Mouse (Mus musculus) kidney, adult 2 months (tissue): ENCODE results near the gene Btnl9. TPM values are rescaled to one million over a fixed set of nuclear protein-coding genes. Genes with fewer than 3 reads are reported as not detected.

Experiments used
- DNase-seq: peaks from one replicate; pipeline ENCODE4 v3.0.0; 2021
- H3K27ac ChIP-seq: fragments of 200-500 bp; 2 replicates; pipeline ENCODE4 v1.5.1; 2012; ENCODE audit warnings: low read depth, low read length, control low read depth, inconsistent platforms; ENCODE audit not compliant: insufficient read depth
- H3K27me3 ChIP-seq: fragments of 200-500 bp; replicated peaks from 2 replicates; pipeline ENCODE4 v1.6.1; 2012; ENCODE audit warnings: mild to moderate bottlenecking, moderate library complexity, low read length, inconsistent platforms; ENCODE audit not compliant: control insufficient read depth, insufficient read depth
- H3K36me3 ChIP-seq: fragments of 200-500 bp; 2 replicates; pipeline ENCODE4 v1.6.1; 2012; ENCODE audit warnings: mild to moderate bottlenecking, moderate library complexity, low read length, inconsistent platforms; ENCODE audit not compliant: control insufficient read depth, insufficient read depth
- H3K4me1 ChIP-seq: fragments of 200-500 bp; 2 replicates; pipeline ENCODE4 v1.6.1; 2011; ENCODE audit warnings: low read length; ENCODE audit not compliant: control insufficient read depth, insufficient read depth
- H3K4me3 ChIP-seq: fragments of 200-500 bp; 2 replicates; pipeline ENCODE4 v1.5.1; 2011; ENCODE audit warnings: mild to moderate bottlenecking, low read depth, low read length, control low read depth; ENCODE audit not compliant: insufficient read depth
- CTCF ChIP-seq: fragments of 200-500 bp; conservative IDR thresholded peaks from 2 replicates; pipeline ENCODE4 v1.5.1; 2011; ENCODE audit warnings: low read depth, mild to moderate bottlenecking, control low read depth, low read length, moderate library complexity, mixed read lengths; ENCODE audit not compliant: insufficient read depth, insufficient read length
- POLR2A ChIP-seq: fragments of 200-500 bp; IDR thresholded peaks from one replicate; pipeline ENCODE4 v1.6.1; 2011; ENCODE audit warnings: low read depth, low read length, control low read depth
- WGBS: fragments of 180-500 bp; shearing (Covaris S2); methylation state at CpG from one replicate; pipeline ENCODE4 v1.1.7; 2018; 5-methylcytosine and 5-hydroxymethylcytosine counted together
- polyA plus RNA-seq: library from polyadenylated mRNA; depleted of rRNA; stranded (reverse); fragments of >200 nt; gene quantifications from 2 replicates; pipeline ENCODE4 v1.2.3, GENCODE M21; 2012

The Btnl9 gene
- polyA plus RNA-seq, 1 experiment, result 6.4 TPM

DNA sequence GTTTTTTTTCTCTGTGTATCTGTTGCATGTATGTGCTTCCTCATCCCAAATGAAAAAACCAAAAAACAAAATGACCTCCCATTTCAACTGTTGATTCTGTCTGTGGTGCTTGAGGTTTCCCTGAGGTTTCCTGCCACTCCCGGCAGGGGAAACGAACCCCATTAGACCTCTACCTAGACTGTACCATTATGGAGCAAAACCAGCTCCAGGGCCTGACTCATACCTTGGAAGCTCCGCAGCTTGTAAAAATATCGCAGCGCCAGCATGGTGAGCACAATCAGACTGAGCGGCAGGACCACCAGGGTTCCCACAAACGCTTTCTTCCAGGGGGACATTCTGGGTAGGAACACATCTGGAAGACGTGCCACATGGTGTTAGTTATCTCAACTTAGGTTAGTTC is 11.6 kb downstream of the Btnl9 start:
- WGBS, result 90% methylated on average over 8 of the region's 8 CpGs
- no peak for TF ChIP-seq CTCF
- no peak for TF ChIP-seq POLR2A
- no peak overlapping the region for H3K4me3 ChIP-seq
- no peak for DNase-seq
- H3K27ac ChIP-seq, result no peak overlapping the region
- H3K4me1 ChIP-seq, result no peaks in the 10 kb centered on the region
- H3K36me3 ChIP-seq, result no peaks in the 10 kb centered on the region
- H3K27me3 ChIP-seq, result no peaks in the 10 kb centered on the region

DNA sequence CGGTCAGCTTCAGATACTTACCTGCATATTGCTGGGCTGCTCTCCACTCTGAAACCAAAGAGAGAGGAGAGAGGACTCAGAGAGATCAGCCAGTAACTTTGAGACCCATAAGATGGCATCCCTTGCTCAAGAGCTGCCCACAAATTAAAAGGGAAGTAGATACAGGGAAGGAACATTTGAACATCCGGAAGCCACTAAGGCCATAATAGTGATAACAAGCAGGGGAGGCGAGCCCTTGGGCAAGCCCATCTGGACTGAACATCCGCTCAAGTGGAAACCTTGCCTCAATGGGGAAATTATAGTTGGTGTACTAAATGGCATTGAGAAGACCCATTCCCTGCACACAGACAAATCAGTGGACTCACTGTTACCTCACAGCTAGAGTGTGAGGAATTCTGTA is 16.4 kb downstream of the Btnl9 start:
- WGBS, result 90% methylated on average over 4 of the region's 4 CpGs
- TF ChIP-seq POLR2A (no peak), CTCF (no peak)
- no peaks in the 10 kb centered on the region for H3K36me3 ChIP-seq

DNA sequence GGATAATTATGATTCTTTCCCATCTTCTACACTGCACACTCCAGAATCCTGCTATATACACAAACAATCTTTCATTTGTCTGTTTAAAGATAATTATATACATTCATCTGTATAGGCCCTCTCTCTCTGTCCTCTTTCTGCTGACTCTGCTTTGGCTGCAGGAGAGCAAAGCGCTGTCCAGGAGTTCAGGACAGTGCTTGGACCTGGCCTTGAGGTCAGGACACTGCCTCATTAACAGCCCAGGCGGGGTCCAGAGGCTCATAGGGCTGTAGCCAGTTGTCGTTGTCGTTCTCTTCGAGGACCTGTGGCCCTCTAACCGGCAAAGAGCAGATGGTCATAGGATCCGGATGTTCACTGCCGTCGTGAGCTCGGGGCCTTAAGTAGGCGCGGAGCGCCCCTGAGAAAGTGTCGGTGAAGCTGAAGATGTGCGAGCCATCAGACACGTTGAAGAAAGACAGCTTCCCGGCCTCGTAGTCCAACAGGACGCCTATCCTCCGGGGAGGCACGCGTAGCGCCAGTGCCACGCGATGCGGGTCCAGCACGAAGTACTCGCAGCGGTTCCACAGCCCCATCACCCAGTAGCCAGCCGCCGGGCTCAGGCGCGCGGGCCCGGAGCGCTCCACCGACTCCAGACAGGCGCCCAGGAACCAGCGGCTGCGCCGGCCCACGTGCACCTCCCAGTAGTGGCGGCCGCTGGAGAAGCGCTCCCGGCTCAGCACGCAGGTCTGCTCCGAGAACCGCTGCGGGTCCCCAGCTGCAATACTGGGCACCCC is 17.9 kb downstream of the Btnl9 start:
- DNase-seq, result no peak
- Histone ChIP-seq H3K4me1 (peaks cover 5% of the 10 kb centered on the region), H3K27ac (no peak overlapping the region), H3K36me3 (no peaks in the 10 kb centered on the region), H3K27me3 (no peaks in the 10 kb centered on the region), H3K4me3 (peak overlapping the region; percentile 20; the same call in 1 of the 2 replicates)
- TF ChIP-seq CTCF, result no peak
- no peak for TF ChIP-seq POLR2A
- 16% methylated on average over 50 of the region's 50 CpGs for WGBS

More for the DNA sequence above, 16.4 kb downstream of the Btnl9 start:
- H3K4me1 ChIP-seq, result peaks cover 5% of the 10 kb centered on the region
- no peak overlapping the region for H3K4me3 ChIP-seq
- no peaks in the 10 kb centered on the region for H3K27me3 ChIP-seq
- H3K27ac ChIP-seq, result no peak overlapping the region
- DNase-seq, result no peak

DNA sequence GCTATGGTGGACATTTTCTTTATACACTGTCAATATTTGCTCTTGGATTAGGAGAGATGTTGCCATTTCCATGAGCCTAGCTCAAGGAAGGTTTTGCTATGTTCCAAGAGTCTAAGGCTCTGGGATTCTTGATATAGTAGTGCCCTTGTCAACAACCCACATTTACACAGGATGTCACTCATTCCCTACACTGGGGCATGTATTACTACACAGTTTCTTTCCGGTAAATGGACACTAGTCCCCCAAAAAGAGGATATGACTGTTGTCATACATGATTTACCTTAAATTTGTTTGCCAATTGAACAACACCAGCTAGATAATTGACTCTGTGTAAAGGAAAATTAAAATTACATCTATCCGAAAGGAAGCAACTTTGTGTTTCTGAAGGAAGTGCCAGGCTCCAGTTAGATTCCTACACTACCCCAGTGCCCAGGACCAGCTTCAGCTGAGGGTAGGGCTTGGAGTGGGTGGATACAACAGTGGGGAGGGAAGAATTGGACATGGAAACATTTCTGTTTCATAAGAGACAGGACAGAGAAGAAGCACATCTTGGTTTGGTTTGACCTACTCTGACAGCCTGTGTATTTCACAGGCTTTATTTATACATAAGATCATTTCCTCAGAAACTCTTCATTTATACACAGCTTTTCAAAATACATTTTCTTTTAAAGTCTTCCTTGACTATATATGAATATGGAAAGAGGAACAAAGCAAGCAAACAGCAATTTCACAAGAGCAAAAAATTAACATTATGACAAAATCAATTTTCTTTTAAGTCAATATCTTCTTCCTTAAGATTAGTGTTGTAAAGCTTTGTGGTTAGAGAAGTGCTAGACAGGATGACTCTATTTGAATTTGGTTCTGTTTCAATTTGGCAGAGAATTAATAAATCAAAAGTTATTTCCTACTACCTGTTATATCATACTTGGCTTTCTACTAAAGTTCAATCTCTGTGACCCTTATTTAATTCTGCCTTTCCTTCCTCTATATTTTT is 29.8 kb downstream of the Btnl9 start:
- 78% methylated on average over 2 of the region's 2 CpGs for WGBS
- H3K27ac ChIP-seq, result no peak overlapping the region
- H3K27me3 ChIP-seq, result no peaks in the 10 kb centered on the region

DNA sequence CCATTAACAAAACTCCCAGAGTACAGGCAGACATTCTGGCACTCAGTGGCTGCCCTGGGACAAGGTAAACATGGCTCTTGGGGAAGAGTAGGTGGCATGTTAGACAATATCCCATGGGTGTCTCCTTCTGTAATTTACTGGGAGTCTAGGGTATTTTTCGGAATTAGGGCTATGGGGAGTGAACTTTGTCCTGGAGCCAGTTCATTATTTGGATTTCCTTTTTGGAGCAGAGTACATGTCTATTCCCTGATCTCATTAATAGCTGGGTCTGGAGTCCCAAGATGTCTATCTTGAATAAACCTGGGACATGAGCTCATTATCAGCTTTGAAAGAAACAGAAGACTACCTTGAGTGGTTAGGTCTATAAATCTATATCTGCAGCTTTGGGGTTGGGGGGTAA is 32.9 kb downstream of the Btnl9 start, which contains the start of gene Olfr1394:
TSS of gene Olfr1394 (plus strand) at position 301 of the 400 bp plus-strand sequence.
- Histone ChIP-seq H3K27me3 (no peaks in the 10 kb centered on the region), H3K36me3 (no peaks in the 10 kb centered on the region), H3K4me3 (no peak within 1 kb of the TSS), H3K27ac (no peak within 1 kb of the TSS), H3K4me1 (no peaks in the 10 kb centered on the region)
- 63% methylated on average over 1 of the region's 1 CpGs for WGBS
- peak; percentile 29 for DNase-seq
- no peak for TF ChIP-seq POLR2A
- TF ChIP-seq CTCF, result no peak

More for the DNA sequence above, 29.8 kb downstream of the Btnl9 start:
- no peak overlapping the region for H3K4me3 ChIP-seq
- H3K36me3 ChIP-seq, result no peaks in the 10 kb centered on the region
- no peak for DNase-seq
- H3K4me1 ChIP-seq, result no peaks in the 10 kb centered on the region
- no peak for TF ChIP-seq CTCF
- TF ChIP-seq POLR2A, result no peak

DNA sequence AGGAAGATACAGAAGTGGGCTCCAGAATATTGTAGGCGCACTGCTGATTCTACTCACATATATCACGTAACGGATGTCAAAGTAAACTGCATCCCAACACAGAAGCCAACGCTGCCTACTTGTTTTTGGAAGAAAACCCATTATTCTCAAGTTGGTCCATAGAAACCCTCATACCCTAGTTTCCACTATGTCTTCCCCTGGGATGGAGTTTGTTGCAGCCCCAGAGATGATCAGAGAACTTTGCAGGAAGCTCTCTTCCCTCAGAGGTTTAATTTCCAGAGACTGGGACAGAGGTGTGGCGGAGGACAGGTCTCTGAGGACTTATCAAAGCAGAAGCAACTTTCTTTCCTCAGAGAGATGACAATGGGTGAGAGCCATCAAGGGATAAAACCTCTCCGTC is 45.0 kb downstream of the Btnl9 start, which contains the start of gene Olfr1395:
TSS of gene Olfr1395 (plus strand) at position 301 of the 400 bp plus-strand sequence.
- no peaks in the 10 kb centered on the region for H3K36me3 ChIP-seq
- H3K27me3 ChIP-seq, result no peaks in the 10 kb centered on the region
- TF ChIP-seq POLR2A (no peak), CTCF (no peak)
- H3K4me3 ChIP-seq, result no peak within 1 kb of the TSS
- DNase-seq, result no peak
- 92% methylated on average over 6 of the region's 6 CpGs for WGBS
- no peaks in the 10 kb centered on the region for H3K4me1 ChIP-seq
- H3K27ac ChIP-seq, result no peak within 1 kb of the TSS

DNA sequence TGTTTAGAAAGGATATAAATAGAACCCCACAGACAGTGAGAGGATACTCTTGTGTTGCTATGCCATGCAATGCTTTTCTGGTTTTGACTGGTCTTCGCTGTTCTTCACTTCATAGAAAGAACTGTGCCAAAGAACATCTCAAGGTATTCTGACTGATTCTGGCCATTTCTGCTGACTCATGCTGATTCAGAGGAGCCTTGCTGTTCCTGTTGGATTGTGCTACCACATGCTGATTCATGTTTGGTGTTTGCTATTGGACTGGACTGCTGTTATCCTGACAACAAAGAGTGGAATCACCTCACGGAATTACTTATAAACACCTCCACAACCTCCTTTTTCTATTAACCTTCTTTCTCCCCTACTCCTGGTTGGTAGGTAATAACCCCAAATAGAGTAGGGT is 62.8 kb downstream of the Btnl9 start:
- WGBS, result 87% methylated on average over 2 of the region's 2 CpGs
- TF ChIP-seq POLR2A (no peak), CTCF (no peak)
- no peak overlapping the region for H3K27ac ChIP-seq
- DNase-seq, result no peak
- H3K4me1 ChIP-seq, result peaks cover 7% of the 10 kb centered on the region; the same call in 1 of the 2 replicates
- no peaks in the 10 kb centered on the region for H3K27me3 ChIP-seq
- H3K4me3 ChIP-seq, result no peak overlapping the region
- no peaks in the 10 kb centered on the region for H3K36me3 ChIP-seq
